Mouse (Mus musculus) megakaryocyte progenitor cell, adult 5-6 weeks (primary cell): Measurements from ENCODE around the gene Rnaseh2b. TPM values are rescaled to one million over a fixed set of nuclear protein-coding genes. Genes with fewer than 3 reads are reported as not detected.

ENCODE experiments used
- ATAC-seq: replicated peaks from 2 replicates; pipeline ENCODE4 v1.8.0; 2016; ENCODE audit warnings: mild to moderate bottlenecking, moderate TSS enrichment, inconsistent platforms; ENCODE audit not compliant: poor library complexity
- total RNA-seq, 2 experiments: library from RNA; stranded (forward) in 1 of 2; stranded (reverse) in 1 of 2; fragments of 157-497, 149-512 nt in 1 of 2; fragments of 200-1000 nt in 1 of 2; gene quantifications; 2 replicates each; pipeline versions ENCODE4 v1.2.3 to v1.2.4; 2015 to 2017

Gene Rnaseh2b
- total RNA-seq, 2 experiments from 2014 or later: 75.4 to 100 TPM

DNA sequence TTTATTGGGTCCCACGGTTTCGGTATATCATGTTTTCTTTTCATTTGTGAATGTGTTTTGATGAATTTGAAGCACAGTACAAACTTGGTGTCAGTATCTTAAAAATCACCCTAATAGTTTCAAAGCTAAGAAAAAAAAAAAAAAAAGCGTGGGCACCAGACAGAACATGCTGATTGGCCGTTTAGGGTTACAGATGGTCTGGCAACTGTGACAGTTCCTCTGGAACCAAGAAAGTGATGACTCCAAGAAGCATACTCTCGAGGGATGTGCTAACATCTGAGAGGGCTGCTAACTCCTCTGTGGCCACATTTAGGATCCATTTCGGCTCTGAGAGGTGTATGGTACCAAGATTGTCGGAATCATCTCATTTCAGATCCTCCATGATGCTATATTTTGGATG is 62.8 kb downstream of the Rnaseh2b start:
- ATAC-seq: no peak

DNA sequence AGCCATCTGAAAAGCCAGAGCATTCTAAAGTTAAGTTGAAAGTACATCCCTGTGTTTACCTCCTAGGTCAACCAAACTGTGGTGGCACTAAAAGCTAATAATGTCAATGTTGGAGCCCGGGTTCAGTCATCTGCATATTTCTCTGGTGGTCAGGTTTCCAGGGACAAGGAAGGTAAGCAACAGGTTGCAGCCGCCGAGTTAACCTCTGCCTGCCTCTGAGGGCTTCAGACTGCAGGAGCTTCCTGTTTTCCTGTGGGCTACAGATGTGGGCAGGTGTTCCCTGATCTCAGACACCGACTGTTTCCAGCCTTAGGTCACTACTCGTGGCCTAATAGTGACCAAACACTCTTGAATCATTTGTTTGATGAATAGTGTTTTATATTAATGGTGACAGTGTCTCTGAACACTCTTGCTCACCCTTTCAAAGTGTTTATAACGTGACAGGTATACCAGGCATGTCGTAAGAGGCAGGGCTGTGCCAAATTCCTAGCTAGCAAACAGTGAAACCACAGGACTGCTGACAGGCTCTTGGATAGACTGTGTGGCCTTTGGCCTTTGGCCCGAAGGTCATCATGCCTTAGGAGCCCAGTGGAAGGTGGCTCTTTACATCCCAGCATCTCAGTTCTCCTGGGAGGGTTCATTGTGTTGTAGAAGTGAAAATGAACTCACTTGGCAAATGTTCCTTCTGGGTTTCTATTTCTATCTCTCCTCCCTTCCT is 69.0 kb downstream of the Rnaseh2b start:
- ATAC-seq: no peak

DNA sequence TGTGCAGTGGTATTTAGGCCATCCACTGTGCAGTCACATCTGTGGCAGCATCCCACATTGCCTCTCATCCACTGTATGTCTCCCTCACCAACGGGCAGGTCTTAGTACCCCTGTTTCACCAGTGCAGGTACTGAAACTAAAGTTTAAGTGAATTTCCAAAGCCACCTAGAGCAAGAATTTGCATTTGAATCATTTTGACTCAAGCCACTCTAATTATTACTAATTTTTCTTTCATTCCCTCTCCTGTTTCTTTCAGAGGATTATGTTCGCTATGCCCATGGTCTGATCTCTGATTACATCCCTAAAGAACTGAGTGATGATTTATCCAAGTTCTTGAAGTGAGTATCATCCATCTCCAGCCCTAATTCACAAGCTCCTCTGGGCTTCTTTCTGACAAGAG is 71.4 kb downstream of the Rnaseh2b start:
- ATAC-seq: no peak

DNA sequence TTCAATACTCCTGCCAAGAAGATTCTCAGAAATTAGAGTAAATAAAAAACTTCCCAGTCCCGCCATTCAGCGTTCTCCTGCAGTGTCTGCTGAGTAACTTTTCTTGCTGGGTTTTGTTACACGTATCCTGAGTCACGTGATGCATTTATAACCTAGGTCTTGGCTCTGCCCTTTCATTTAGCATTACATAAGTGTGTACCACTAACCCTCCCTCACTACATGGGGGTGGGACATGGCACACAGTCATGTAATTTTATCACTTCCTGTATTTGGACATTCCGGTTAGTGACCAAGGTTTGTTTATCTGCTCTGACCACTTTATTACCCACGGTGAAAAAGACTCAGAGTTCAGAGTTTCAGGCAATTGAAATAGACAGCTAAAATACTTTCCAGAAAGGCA is 78.4 kb downstream of the Rnaseh2b start:
- no peak; the same call in 1 of the 2 replicates for ATAC-seq

DNA sequence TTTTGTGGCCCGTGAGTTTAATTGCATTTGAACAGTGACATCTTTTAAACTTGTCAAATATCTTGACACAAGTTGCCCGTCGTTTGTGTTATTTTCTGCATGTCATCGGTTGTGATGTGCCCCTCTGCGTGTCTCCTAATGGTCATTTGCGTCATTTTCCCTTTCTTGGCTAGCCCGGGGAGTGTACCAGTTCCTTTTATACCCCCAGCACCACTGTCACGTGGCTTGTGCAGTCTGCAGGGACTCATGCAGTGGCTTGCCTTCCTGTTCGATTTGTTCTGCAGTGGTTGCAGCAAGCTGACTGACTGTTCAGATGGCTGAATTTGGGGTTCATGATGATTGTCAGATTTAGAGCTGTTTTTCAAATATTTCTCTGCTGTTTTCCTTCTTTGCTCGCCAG is 81.6 kb downstream of the Rnaseh2b start:
- ATAC-seq: no peak

DNA sequence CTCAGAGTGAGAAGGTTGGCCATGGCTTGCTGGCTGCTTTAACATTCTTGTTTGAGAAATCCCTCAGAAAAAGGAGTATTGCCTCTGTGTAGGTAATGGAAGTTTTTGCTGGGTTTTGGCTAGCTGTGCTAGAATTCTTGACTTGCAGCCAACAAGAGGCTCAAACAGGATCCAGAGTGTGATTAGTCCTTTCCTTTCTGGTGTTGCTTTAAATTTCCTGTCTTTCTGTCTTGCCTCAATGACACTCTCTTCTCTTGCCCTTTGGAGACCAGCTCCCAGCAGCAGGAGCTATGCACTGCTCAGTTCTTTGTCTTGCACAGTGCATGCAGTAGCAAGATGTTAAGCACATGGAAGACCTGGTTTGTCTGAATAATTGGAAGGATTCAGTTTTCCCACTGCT is 83.3 kb downstream of the Rnaseh2b start:
- no peak for ATAC-seq

DNA sequence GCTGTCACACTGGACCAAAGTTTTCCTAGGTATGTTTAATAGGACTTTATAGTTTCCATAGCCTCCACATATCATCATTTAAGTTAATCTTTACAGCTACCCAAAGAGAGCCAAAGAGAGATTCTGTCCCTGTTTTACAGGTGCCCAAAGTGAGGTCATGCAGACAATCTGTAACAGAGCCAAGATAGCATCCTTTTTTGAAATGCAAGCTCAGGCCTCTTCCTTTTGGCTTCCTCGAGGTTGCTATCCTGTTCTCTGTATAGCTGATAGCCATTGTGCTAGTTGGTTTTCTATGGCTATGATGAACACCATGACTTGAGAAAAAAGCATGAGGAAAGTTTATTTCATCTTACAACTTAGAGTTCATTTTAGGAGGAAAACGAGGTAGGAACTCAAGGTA is 83.7 kb downstream of the Rnaseh2b start:
- no peak for ATAC-seq

DNA sequence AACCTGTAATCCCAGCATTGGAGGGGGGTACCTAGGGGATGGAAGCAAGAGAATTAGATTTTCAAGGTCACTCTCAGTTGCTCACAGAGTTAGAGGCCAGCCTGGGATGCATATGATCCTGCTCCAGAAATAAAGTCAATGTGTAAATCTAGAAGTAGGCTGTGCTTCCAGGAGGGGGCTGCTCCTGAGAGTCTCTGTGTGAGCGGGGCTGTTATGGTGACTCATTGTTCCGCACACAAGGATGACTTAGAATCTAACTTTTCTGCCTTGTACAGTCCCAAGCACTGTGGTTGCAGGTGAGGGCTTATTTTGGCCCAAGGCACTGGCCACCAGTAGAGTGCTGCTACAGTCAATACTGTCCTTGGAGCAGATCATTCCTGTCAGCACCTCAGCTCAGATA is 87.0 kb downstream of the Rnaseh2b start:
- ATAC-seq: no peak

DNA sequence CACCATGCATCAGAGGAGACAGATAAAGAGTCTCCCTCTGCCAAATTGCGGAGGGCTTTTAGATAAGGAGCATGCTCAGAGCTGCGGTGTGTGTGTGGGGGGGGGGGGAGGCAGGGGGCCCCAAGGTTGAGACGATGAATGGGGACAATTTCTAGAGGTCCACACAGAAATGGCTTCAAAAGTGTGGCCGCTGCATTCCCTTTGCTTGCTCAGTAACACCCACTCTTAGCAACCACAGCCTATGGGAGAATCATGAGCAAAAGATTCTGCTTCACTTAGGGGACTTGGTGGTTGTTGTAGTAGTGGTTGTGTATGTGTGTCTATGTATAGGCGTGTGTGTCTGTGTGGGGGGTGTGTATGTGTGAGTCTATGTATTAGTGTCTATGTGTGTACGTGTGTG is 88.2 kb downstream of the Rnaseh2b start:
- no peak for ATAC-seq

DNA sequence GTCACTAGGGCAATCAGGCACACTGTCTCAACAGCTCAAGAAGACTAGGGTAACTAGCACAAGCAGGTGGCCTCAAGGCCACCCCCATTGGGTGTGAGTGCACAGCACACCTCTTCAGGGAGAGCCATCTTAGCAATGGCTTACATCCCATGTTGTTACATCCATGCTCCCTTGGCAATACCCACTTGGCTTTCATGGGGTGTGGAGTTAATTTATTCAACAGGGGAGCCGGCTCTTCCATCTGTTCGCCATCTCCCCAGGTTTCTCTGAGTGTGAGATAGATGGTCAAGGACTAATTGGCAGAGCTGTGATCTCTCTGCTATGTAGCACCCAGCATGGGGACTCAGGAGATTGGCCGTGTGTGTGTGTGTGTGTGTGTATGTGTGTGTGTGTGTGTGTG is 90.7 kb downstream of the Rnaseh2b start:
- no peak for ATAC-seq

DNA sequence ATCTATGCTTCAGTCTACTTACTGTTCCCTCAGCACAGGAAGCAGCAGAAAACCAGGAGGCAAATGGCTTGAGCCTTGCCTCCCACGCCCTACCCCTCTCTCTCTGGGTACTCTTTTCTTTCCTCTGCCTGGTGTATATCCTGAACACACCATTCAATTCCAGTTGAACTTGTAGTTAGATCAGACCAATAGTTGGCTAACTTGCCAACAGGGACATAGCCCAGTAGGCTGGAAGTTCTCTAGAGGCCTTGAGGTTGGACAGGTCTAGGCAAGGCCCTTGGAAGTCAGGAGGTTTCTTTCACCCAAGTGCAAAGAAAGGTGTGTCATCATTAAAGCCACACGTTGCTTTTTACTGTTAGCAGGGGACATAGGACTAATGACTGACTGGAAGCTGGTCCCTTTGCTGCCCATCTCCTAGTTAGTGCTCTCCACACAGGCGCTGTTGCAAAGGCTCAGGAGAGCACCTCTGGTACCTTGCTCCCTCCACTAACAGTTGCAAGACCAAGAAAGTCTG is 91.5 kb downstream of the Rnaseh2b start:
- no peak for ATAC-seq

DNA sequence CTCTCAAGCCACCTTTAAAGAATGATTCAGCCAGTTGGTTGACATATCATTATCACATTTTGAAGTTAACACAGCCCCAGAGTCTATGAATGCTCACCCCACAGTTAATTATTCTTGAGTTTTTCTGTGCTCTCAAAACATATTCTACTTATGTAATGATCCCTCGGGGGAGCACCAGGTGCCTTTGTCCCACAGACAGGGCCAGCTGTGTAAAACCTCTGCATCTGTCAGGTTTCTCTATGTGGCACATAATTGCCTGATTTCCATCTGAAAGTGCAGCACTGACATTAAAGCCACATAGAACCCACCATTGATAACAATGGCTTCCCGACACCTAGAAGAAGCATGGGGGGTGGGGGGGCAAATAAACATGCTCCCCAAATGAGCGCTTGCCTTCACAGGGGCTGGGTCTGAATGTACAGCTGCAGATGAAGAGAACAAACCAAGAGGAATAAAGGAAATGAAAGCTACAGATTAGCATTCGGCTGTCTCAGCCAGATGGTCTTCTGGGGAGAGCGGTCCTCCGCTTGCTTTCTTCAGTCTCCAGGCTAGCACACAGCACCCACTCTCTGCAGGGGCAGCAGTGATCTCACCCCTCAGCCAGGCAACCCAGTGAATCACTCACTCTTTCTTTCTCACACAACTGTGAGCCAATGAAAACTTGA is 96.8 kb downstream of the Rnaseh2b start:
- ATAC-seq: no peak

DNA sequence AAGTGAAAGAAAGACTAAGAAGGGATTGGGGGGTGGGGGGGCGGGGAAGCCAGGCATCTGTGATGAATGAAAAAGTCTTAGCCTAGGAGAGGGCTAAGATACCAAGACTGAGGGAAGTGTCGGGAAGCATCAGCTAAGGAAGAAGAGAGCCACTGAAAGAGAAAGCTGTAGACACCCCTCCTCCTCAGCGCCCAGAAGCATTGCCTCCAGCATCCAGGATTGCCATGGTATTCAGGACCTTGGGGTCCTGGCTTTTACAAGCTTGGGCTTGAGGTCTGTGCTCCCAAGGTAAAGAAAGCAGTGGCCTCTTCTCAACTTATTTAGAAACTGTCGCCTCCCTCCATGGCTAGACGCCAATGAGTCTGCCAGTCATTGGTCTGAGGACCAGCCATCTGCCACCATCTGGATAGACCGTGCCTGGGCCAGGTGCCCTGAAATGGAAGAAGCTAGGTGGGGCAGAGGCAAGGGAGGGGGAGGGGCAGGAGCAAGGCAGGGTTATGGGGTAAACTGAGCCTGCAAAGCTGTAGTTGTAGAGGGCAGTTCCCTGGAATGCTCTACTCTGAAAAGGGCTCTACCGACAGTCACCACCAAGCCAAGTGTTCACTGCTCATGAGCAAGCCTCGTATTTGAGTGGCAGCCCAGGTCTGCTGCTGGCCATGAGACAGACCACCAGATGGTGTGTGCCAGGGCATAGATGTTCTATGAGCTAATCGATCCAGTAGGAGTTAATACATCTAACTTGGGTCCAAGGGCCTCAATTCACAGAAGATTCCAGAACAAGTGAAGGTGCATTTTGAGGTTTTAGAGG is 97.5 kb downstream of the Rnaseh2b start:
- no peak for ATAC-seq

DNA sequence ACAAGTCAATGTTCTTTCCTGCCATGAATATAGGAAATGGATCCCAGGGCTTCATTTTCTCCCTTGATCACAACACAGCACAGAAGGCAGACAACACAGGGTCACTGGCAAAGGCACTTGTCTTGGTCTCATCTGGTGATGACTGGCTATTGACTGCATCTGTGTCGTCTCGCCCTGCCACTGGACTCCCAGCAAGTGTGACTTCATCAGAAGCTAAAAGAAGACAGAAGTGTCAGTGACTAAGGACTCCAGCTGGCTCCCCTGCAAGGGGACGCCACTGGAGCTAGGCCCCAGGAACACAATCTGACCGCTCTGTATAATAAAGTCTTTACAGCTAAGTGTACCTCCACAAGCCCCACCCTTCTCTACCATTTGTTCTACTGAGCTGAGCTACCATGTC is 100.4 kb downstream of the Rnaseh2b start:
- no peak for ATAC-seq

DNA sequence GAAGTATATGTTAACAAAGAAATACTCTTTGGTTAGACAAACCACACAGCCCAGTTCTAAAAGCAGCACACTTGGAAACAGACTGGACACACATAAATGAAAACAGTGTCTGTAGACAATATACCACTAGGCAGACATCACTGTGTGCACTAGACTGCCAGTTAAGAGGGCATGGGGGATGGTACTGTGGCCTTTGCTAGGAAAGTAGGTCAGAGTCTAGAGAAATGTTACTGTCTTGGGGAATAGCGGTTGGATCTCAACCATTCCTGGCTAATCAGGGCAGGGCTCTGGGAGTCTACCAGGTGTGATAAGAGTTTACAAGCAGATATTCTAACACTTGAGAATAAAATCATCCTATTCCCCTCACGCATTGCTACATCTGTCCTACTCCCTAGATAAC is 103.0 kb downstream of the Rnaseh2b start:
- ATAC-seq: no peak

DNA sequence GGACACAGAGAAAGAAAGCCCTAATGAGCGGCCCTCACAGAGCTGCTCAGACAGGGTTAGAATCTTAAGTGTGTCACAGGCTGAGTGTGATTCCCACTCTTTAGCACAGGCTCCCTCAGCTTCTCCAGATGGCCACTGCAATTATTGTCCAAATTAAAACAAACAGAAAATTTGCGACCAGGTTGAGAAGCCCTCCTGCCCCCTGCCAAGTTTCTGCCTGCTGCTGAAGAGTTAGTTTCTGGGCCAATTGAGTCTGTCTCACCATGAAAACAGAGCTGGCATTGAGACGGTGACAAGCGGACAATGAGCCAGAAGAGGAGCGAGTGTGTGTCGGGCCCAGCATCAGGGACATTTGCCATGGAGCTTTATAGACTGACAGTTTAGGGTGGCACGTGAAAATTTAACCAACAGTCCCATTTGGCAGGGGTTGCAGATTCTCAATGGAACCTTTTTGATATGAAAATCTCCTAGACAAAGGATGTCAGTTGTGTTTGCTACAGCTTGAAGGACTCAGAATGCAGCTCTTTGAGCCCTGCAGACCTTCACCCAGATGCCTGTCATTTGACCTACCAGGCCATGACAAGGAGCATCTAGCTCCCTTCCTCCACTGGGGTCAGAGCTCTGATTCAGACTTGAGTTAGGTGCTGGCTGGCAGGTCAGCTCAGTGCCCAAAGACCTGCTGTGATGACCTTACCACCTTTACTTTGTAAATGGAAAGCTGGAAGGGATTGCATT is 123.8 kb downstream of the Rnaseh2b start:
- ATAC-seq: no peak

DNA sequence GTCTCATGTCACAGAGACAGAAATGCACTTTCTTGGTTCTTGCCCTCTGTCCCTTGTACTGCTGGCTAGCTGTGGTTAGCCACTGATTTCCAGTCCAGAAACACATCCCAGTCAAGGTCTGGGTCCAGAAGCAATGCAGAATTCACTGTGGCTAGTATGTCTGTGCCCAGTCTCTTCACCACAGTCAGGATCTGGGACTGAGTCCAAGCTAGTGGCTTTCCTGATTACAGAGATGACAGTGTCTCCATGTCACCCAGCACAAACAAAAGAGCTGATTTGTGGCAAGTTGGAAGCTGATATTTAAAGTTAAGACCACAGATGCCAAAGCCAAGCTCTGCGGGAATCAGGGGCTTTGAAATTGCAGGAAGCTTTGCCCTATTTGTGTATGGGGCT is 124.3 kb downstream of the Rnaseh2b start:
- no peak for ATAC-seq

DNA sequence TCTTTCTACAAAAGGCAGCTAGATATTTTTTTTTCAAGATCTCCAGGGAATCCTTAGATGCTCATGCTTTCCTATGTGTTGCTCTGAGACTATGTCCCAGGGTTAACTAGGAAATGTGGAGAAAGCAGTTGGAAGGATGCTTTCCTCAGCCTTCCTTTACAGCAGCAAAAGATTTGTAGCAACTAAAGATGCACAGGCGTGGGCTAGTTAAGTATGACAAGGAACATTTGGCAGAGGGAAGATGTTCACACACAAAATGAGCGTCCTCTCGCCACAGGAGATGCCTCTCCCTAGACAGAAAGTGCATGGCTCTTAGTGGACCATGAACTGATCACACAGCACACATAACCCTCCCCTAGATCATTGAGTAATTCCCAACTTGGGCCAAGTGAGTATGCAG is 125.1 kb downstream of the Rnaseh2b start:
- ATAC-seq: no peak

DNA sequence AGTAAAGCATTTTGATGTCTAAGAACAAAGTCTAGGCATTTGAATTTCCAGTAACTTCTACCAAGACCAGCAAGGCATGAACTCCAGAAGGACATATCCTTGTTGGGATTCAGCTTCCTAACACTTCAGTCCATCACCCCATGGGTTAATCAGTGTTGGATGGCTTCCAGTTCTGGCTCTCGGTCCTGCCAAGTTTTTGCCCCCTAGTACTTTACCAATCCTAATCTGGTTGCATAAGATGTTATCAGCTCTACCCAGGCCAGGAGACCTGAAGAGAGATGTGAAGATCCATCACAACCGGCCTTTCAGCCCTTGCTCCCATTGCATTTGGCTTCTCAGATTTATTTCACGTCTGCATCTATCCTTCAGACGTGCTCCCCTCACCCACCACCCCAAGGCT is 129.9 kb downstream of the Rnaseh2b start:
- no peak for ATAC-seq
